Mouse (Mus musculus): ENCODE results near the gene Gtf2i.

Gtf2i gene

GRCm38 (mm10) chr5:134277109-134277508 lies 37.5 kb downstream of the Gtf2i start:
- no peak for DNase-seq (ENCODE audit: low spot score)

- no peak for DNase-seq (ENCODE audit: low spot score)
These were observed 39.0 kb downstream of the Gtf2i start for GRCm38 (mm10) chr5:134275556-134275955.

GRCm38 (mm10) chr5:134275021-134275420 lies 39.5 kb downstream of the Gtf2i start:
- no peak for DNase-seq (ENCODE audit: low spot score)

- DNase-seq (ENCODE audit: low spot score): no peak
These were observed 40.8 kb downstream of the Gtf2i start for GRCm38 (mm10) chr5:134273761-134274160.

- DNase-seq (ENCODE audit: low spot score): no peak
These were observed 41.8 kb downstream of the Gtf2i start for GRCm38 (mm10) chr5:134272761-134273160.

GRCm38 (mm10) chr5:134271421-134271820 lies 43.1 kb downstream of the Gtf2i start:
- DNase-seq (ENCODE audit: low spot score): no peak

GRCm38 (mm10) chr5:134270566-134270965 lies 44.0 kb downstream of the Gtf2i start:
- DNase-seq (ENCODE audit: low spot score): no peak

GRCm38 (mm10) chr5:134269751-134270150 lies 44.8 kb downstream of the Gtf2i start:
- no peak for DNase-seq (ENCODE audit: low spot score)

GRCm38 (mm10) chr5:134268751-134269150 lies 45.8 kb downstream of the Gtf2i start:
- no peak for DNase-seq (ENCODE audit: low spot score)

- DNase-seq (ENCODE audit: low spot score): no peak
These were observed 48.2 kb downstream of the Gtf2i start for GRCm38 (mm10) chr5:134266404-134266803.

- DNase-seq (ENCODE audit: low spot score): no peak
These were observed 48.7 kb downstream of the Gtf2i start for GRCm38 (mm10) chr5:134265890-134266289.

- DNase-seq (ENCODE audit: low spot score): no peak
These were observed 54.4 kb downstream of the Gtf2i start for GRCm38 (mm10) chr5:134260001-134260636.

GRCm38 (mm10) chr5:134258934-134259333 lies 55.6 kb downstream of the Gtf2i start:
- no peak for DNase-seq (ENCODE audit: low spot score)

- DNase-seq (ENCODE audit: low spot score): no peak
These were observed 56.2 kb downstream of the Gtf2i start for GRCm38 (mm10) chr5:134258395-134258794.

- no peak for DNase-seq (ENCODE audit: low spot score)
These were observed 57.1 kb downstream of the Gtf2i start for GRCm38 (mm10) chr5:134257349-134258031.

GRCm38 (mm10) chr5:134255294-134255693 lies 59.3 kb downstream of the Gtf2i start:
- DNase-seq (ENCODE audit: low spot score): no peak

- no peak for DNase-seq (ENCODE audit: low spot score)
These were observed 60.8 kb downstream of the Gtf2i start for GRCm38 (mm10) chr5:134253806-134254205.

GRCm38 (mm10) chr5:134251083-134251482 lies 63.5 kb downstream of the Gtf2i start:
- DNase-seq (ENCODE audit: low spot score): no peak

- no peak for DNase-seq (ENCODE audit: low spot score)
These were observed 64.0 kb downstream of the Gtf2i start for GRCm38 (mm10) chr5:134250601-134251000.

- DNase-seq (ENCODE audit: low spot score): no peak
These were observed 65.3 kb downstream of the Gtf2i start for GRCm38 (mm10) chr5:134249245-134249649.

GRCm38 (mm10) chr5:134248608-134249244 lies 65.8 kb downstream of the Gtf2i start:
- no peak for DNase-seq (ENCODE audit: low spot score)

- DNase-seq (ENCODE audit: low spot score): no peak
These were observed 68.4 kb downstream of the Gtf2i start for GRCm38 (mm10) chr5:134246146-134246545.

GRCm38 (mm10) chr5:134244890-134245289 lies 69.7 kb downstream of the Gtf2i start:
- DNase-seq (ENCODE audit: low spot score): no peak

Measured in layer of hippocampus, adult 11-12 months (tissue).